Mouse (Mus musculus): ENCODE data around the gene Vamp8. TPM values are rescaled to one million over a fixed set of nuclear protein-coding genes. Genes with fewer than 3 reads are reported as not detected.
A peak's percentile ranks its signal among the peaks of the same experiment; 100 is the strongest.

The Vamp8 gene
- polyA plus RNA-seq, 1 experiment from 2014 or later, result 35.7 TPM

DNA sequence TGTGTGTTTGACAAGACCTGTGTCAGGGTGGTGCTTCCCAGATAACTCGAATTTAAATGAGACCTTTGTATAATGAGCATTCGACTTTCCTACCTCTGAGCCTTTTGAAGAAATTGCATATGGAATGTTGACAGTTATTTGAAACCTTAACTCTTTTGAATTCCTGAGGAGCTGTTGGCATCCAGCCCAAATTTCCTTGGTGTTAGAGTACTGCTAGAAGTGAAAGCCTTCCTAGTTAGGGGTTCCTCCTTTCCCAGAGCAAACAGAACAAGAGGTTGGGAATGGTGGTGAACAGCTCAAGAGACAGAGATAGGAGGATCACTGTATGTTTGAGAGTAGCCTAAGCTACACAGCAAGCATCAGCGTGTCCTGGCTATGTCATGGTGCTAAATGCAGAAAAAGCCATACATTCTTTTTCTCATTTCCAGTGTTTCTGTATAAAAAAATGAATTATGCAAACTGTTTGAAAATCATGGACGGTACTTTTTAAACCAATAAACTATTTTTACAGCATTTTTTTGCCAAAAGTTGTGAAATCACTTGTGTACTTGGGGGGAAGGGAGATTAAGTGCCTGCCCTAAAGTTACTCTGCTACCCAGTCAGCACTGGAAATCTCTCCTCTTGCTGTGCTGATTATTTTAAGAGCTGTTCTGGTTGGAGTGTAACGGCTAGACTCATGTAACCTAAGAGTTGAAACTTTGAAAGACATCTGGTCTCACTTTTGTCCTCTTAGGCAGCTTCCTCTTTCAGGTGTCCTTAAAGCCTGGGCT, 37.7 kb downstream of the Vamp8 start:
- Histone ChIP-seq H3K9me3 (replicated peaks) (no peaks in the 10 kb centered on the region), H3K27me3 (ENCODE audit: low read depth, poor library complexity, severe bottlenecking) (peaks cover 17% of the 10 kb centered on the region), H3K27ac (replicated peaks) (no peak overlapping the region), H3K4me3 (no peak overlapping the region), H3K36me3 (peaks cover 44% of the 10 kb centered on the region), H3K4me1 (peaks cover 41% of the 10 kb centered on the region)
- DNase-seq (ENCODE audit: low spot score), result no peak
- WGBS, result 78% methylated on average over 5 of the region's 5 CpGs

- WGBS, result 90% methylated on average over 2 of the region's 2 CpGs
- no peak overlapping the region for H3K27ac ChIP-seq (replicated peaks)
- peaks cover 8% of the 10 kb centered on the region; the same call in 1 of the 2 replicates for H3K27me3 ChIP-seq (ENCODE audit: low read depth, poor library complexity, severe bottlenecking)
- H3K36me3 ChIP-seq, result peaks cover 33% of the 10 kb centered on the region
- no peak overlapping the region for H3K4me3 ChIP-seq
- peaks cover 43% of the 10 kb centered on the region for H3K4me1 ChIP-seq
- no peak for DNase-seq (ENCODE audit: low spot score)
- H3K9me3 ChIP-seq (replicated peaks), result no peaks in the 10 kb centered on the region
Measured at GRCm38 (mm10) chr6:72350214-72350613, 40.3 kb downstream of the Vamp8 start.

- H3K4me3 ChIP-seq, result peak overlapping the region; percentile 82
- peaks cover 33% of the 10 kb centered on the region for H3K36me3 ChIP-seq
- DNase-seq (ENCODE audit: low spot score), result no peak
- peaks cover 43% of the 10 kb centered on the region for H3K4me1 ChIP-seq
- H3K27ac ChIP-seq (replicated peaks), result no peak overlapping the region
- WGBS, result 88% methylated on average over 10 of the region's 10 CpGs
- H3K27me3 ChIP-seq (ENCODE audit: low read depth, poor library complexity, severe bottlenecking), result no peaks in the 10 kb centered on the region
- H3K9me3 ChIP-seq (replicated peaks), result no peaks in the 10 kb centered on the region
Measured at GRCm38 (mm10) chr6:72348411-72348810, 42.1 kb downstream of the Vamp8 start.

DNA sequence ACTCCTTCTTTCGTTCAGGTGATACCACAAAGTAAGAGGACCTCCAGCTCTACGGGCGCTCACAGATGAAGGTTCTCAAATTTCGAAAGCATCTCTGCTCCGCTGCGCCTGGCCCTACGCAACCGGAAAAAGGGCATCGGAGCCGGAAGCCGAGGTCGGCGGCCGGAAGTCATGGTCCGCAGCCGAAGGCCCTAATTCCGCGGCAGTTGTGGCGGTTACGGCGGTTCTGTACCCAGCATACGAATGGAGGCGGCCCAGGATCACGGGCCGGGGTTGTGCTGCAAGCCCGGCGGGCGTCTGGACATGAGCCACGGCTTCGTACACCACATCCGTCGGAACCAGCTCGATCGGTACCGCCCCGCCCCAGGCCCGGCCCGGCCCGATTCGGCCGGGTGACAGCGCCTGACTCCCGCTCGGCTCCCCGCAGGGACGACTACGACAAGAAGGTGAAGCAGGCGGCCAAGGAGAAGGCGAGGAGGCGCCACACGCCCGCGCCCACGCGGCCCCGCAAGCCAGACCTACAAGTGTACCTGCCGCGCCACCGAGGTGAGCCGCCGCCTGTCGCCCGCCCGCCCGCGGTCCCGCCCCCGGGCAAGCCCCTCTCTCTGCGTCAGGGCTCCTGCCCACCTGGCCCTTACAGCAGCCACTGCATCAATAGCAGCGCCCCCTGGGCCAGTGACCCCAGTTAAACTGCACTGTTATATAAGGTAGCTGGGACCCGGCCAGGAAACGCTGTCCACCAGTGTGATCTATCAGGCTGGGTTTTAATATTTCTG, 43.1 kb downstream of the Vamp8 start, which contains the start of gene 0610030E20Rik:
TSS of gene 0610030E20Rik (plus strand) at position 152 of the 776 bp plus-strand sequence.
- under 1% methylated on average over 64 of the region's 72 CpGs for WGBS
- peak within 1 kb of the TSS; percentile 93 for H3K27ac ChIP-seq (replicated peaks)
- peak; percentile 80 for DNase-seq (ENCODE audit: low spot score)
- H3K4me3 ChIP-seq, result peak within 1 kb of the TSS; percentile 82
- H3K36me3 ChIP-seq, result peaks cover 38% of the 10 kb centered on the region
- no peaks in the 10 kb centered on the region for H3K9me3 ChIP-seq (replicated peaks)
- H3K27me3 ChIP-seq (ENCODE audit: low read depth, poor library complexity, severe bottlenecking), result no peaks in the 10 kb centered on the region
- H3K4me1 ChIP-seq, result peaks cover 46% of the 10 kb centered on the region

DNA sequence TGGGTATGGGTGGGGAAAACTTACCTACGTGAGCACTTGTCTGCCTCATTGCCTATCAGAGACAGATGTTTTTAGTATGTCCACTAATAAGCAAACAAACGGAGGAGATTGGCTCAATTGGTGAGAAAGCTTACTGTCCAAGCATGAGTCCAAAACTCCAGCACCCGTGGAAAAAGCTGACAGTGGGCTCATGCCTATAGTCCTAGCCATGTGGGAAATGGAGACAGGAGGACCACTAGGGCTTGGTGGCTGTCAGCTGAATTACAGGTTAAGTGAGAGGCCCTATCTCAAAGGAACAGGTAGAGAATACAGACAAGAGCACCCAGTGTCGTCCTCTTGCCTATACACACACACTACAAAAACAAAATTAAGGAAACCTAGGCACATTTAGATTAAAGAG, 44.2 kb downstream of the Vamp8 start:
- Histone ChIP-seq H3K27ac (replicated peaks) (no peak overlapping the region), H3K36me3 (peaks cover 41% of the 10 kb centered on the region), H3K27me3 (ENCODE audit: low read depth, poor library complexity, severe bottlenecking) (no peaks in the 10 kb centered on the region), H3K4me3 (peak overlapping the region; percentile 82; the same call in 1 of the 2 replicates), H3K4me1 (peaks cover 46% of the 10 kb centered on the region), H3K9me3 (replicated peaks) (no peaks in the 10 kb centered on the region)
- no peak for DNase-seq (ENCODE audit: low spot score)
- 80% methylated on average over 4 of the region's 4 CpGs for WGBS

DNA sequence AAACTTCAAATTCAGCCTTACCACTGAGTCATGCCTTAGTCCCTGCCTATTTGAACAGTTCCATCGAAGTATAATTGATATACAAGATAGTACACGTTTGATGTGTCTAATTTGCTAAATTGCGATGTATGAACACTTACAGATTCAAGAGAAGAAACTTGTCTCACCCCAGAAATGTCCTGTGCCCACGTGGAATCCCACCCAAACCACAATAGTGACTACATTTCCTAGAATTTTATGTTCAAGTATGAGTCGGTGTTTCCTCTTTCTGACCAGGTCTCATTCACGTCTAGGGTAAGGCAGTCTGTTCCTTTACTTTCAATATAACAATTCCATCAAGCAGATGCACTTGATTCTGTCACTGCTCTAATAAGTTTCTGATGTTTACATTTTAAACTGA, 44.9 kb downstream of the Vamp8 start:
- H3K27ac ChIP-seq (replicated peaks), result peak overlapping the region; percentile 93
- DNase-seq (ENCODE audit: low spot score), result no peak
- peaks cover 46% of the 10 kb centered on the region for H3K4me1 ChIP-seq
- H3K27me3 ChIP-seq (ENCODE audit: low read depth, poor library complexity, severe bottlenecking), result no peaks in the 10 kb centered on the region
- H3K4me3 ChIP-seq, result peak overlapping the region; percentile 87
- 52% methylated on average over 6 of the region's 6 CpGs for WGBS
- H3K9me3 ChIP-seq (replicated peaks), result no peaks in the 10 kb centered on the region
- peaks cover 41% of the 10 kb centered on the region for H3K36me3 ChIP-seq

GRCm38 (mm10) chr6:72345074-72345567, 45.4 kb downstream of the Vamp8 start, which contains the start of gene Usp39:
TSS of gene Usp39 (minus strand) at chr6:72345184.
- Histone ChIP-seq H3K27me3 (ENCODE audit: low read depth, poor library complexity, severe bottlenecking) (no peaks in the 10 kb centered on the region), H3K9me3 (replicated peaks) (no peaks in the 10 kb centered on the region), H3K27ac (replicated peaks) (peak within 1 kb of the TSS; percentile 93), H3K4me1 (peaks cover 46% of the 10 kb centered on the region), H3K36me3 (peaks cover 38% of the 10 kb centered on the region), H3K4me3 (peak within 1 kb of the TSS; percentile 87)
- peak; percentile 93 for DNase-seq (ENCODE audit: low spot score)
- 1% methylated on average over 30 of the region's 30 CpGs for WGBS

DNA sequence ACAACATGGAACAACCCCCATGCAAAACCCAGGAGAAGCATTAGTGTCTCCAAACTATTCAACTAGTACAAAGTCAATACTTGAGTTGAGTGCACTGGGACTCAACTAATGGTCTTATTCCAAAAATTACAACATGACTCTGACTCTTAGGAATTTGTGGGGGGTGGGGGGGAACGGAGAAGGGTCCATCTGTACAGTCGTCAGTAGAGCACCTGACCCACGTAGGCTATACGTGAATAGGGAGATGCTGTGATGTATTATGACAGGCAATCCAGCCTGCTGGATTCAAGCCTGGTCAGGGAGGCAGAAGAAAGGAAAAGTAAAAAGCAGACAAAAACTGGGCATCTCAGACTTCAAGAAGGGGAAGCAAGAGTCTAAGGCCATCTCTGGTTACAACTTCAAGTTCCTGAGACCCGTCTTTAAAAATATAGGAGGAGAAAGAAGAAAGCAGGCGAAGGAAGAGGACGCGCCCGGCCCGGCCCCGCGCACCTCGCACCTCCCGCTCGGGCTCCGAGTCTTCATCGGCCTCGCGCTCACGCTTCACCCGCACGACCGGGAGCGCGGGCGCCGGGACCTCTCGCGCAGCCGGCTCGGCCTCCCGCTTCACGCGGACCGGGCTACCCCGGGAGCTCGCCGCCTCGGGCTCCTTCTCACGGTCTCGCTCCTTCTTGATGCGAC, 46.0 kb downstream of the Vamp8 start:
- peak overlapping the region; percentile 93 for H3K27ac ChIP-seq (replicated peaks)
- DNase-seq (ENCODE audit: low spot score), result no peak
- no peaks in the 10 kb centered on the region for H3K9me3 ChIP-seq (replicated peaks)
- peaks cover 37% of the 10 kb centered on the region for H3K36me3 ChIP-seq
- peaks cover 46% of the 10 kb centered on the region for H3K4me1 ChIP-seq
- no peaks in the 10 kb centered on the region for H3K27me3 ChIP-seq (ENCODE audit: low read depth, poor library complexity, severe bottlenecking)
- peak overlapping the region; percentile 87 for H3K4me3 ChIP-seq
- under 1% methylated on average over 42 of the region's 42 CpGs for WGBS

DNA sequence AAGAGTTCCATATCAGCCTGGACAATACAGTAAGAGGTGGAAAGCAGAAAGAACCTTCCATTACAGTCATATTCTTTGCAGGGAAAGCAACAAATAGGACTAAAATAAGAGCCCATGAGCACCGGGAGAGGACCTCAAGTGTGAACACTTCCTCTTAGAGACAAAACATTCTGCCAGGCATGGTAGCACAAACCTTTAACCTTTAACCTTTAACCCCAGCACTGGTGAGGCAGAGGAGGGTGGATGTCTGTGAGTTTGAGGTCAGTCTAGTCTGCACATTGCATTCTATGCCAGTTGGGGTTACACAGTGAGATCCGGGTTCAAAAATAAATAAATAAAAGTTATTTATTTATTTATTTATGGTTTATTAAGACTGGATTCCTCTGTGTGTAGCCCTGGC, 50.0 kb downstream of the Vamp8 start:
- H3K27me3 ChIP-seq (ENCODE audit: low read depth, poor library complexity, severe bottlenecking), result no peaks in the 10 kb centered on the region
- H3K27ac ChIP-seq (replicated peaks), result no peak overlapping the region
- DNase-seq (ENCODE audit: low spot score), result no peak
- no peaks in the 10 kb centered on the region for H3K9me3 ChIP-seq (replicated peaks)
- H3K4me1 ChIP-seq, result peaks cover 18% of the 10 kb centered on the region
- peaks cover 65% of the 10 kb centered on the region for H3K36me3 ChIP-seq
- 63% methylated on average over 2 of the region's 2 CpGs for WGBS
- no peak overlapping the region for H3K4me3 ChIP-seq

Other genes with a start within 250 kb of the Vamp8 start
- 9.2 and 11.2 TPM in 2 replicates for gene Atoh8, start 155.1 kb downstream of the Vamp8 start, polyA plus RNA-seq (2016; fragmentation: Nextera tagmentation; extraction: Ambion mirVana)
- gene Sftpb, start 86.1 kb downstream of the Vamp8 start, polyA plus RNA-seq (2016; fragmentation: Nextera tagmentation; extraction: Ambion mirVana), result not detected in 2 replicates
- 80.1 and 89.3 TPM in 2 replicates for gene Usp39, start 45.5 kb downstream of the Vamp8 start, polyA plus RNA-seq (2016; fragmentation: Nextera tagmentation; extraction: Ambion mirVana)
- gene 0610030E20Rik, start 43.4 kb downstream of the Vamp8 start, polyA plus RNA-seq (2016; fragmentation: Nextera tagmentation; extraction: Ambion mirVana), result 28.9 and 29.6 TPM in 2 replicates
- gene Tmem150a, start 35.3 kb downstream of the Vamp8 start, polyA plus RNA-seq (2016; fragmentation: Nextera tagmentation; extraction: Ambion mirVana), result 5.6 and 6.7 TPM in 2 replicates
- 106 and 111 TPM in 2 replicates for gene Rnf181, start 23.7 kb downstream of the Vamp8 start, polyA plus RNA-seq (2016; fragmentation: Nextera tagmentation; extraction: Ambion mirVana)
- gene Vamp5, start 10.2 kb downstream of the Vamp8 start, polyA plus RNA-seq (2016; fragmentation: Nextera tagmentation; extraction: Ambion mirVana), result 12.0 and 12.9 TPM in 2 replicates
- gene Ggcx, start 23.6 kb upstream of the Vamp8 start, polyA plus RNA-seq (2016; fragmentation: Nextera tagmentation; extraction: Ambion mirVana), result 15.3 and 21.5 TPM in 2 replicates
- 431 and 439 TPM in 2 replicates for gene Mat2a, start 48.9 kb upstream of the Vamp8 start, polyA plus RNA-seq (2016; fragmentation: Nextera tagmentation; extraction: Ambion mirVana)
- gene Sh2d6, start 131.0 kb upstream of the Vamp8 start, polyA plus RNA-seq (2016; fragmentation: Nextera tagmentation; extraction: Ambion mirVana), result 0.23 and 0.39 TPM in 2 replicates
- 9.7 and 11.1 TPM in 2 replicates for gene Capg, start 153.7 kb upstream of the Vamp8 start, polyA plus RNA-seq (2016; fragmentation: Nextera tagmentation; extraction: Ambion mirVana)
- gene Elmod3, start 207.7 kb upstream of the Vamp8 start, polyA plus RNA-seq (2016; fragmentation: Nextera tagmentation; extraction: Ambion mirVana), result 14.2 and 15.5 TPM in 2 replicates
- gene Retsat, start 207.8 kb upstream of the Vamp8 start, polyA plus RNA-seq (2016; fragmentation: Nextera tagmentation; extraction: Ambion mirVana), result 8.2 and 8.4 TPM in 2 replicates
- 33.3 and 35.4 TPM in 2 replicates for gene Tgoln1, start 226.3 kb upstream of the Vamp8 start, polyA plus RNA-seq (2016; fragmentation: Nextera tagmentation; extraction: Ambion mirVana)